Mouse (Mus musculus): ENCODE measurements around the gene Mavs. TPM values are rescaled to one million over a fixed set of nuclear protein-coding genes. Genes with fewer than 3 reads are reported as not detected.
"Not testable (repeated sequence)": the region's sequence is repeated elsewhere in the genome, so short reads cannot be mapped to it uniquely, and the experiment has no call there.

The Mavs gene
- total RNA-seq, 2 experiments from 2014 or later = 14.8 to 17.3 TPM

GRCm38 (mm10) chr2:131209969-131210792 is 23.7 kb upstream of the Mavs start:
- ATAC-seq (ENCODE audit: poor library complexity, severe bottlenecking) = peak; percentile 94

DNA sequence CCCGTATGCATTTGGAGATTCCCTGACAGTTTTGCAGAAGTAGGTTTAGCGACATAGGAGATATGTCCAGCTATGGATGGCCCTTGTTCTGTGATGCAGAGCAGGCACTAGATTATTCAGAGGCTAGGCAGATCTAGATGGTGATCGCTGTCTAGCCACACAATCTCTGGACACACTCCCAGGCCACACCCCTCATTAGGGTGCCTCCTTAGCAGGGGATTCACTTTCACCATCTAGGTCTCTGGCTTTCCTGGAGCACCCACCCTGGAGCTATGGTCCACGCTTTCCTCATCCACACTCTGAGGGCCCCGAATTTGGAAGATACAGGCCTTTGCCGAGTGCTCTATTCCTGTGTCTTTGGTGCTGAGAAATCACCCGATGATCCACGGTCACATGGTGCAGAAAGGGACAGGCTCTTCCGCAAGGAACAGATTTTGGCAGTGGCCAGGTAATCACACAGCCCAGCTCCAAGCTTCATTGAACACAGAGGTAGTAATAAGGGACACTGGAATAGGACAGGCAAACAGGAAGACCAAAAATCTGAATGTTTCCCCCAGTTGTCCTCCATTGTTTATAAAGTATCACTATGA is 22.7 kb upstream of the Mavs start:
- ATAC-seq (ENCODE audit: poor library complexity, severe bottlenecking) = peak; percentile 8

- ATAC-seq (ENCODE audit: poor library complexity, severe bottlenecking) = no peak
Observed at GRCm38 (mm10) chr2:131213773-131214172, 20.1 kb upstream of the Mavs start.

DNA sequence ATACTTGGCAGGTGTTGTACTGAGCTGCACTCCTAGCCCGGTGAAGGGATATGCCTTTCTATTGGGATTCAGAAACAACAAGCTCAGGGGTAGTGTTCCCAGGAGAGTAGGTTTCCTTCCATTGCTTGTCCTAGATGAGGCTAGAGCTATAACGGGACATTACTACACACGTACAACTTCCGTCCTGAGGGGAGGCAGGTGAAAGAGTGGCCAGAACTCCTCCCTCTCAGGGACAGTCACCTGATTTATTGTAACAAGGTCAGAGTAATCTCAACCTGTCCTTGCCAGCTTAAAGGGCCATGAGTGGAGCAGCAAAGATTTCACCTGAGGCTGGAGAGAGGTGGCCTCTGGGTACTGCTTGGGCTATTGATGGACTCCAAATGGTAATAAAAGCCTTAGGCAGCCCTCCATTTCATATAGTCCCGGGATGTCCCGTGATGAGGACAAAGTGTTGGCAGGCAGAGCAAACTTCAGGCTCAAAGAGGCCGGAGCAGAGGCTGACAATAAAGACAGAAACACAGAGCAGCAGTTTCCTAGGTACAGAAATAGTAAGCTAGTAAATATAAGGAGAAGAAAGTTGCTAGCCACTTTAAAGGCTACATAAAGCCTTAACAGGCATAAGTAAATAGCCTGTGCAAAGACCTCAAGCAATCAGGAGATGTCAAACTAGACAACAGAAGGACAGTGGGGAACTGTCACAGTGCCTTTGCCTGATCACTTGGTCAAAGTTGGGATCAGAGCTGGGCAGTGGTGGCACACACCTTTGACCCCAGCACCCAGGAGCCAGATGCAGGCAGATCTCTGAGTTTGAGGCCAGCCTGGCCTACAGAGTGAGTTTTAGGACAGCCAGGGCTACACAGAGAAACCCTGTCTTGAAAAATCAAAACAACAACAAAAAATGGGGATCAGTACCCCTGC is 17.7 kb upstream of the Mavs start:
- no peak for ATAC-seq (ENCODE audit: poor library complexity, severe bottlenecking)

DNA sequence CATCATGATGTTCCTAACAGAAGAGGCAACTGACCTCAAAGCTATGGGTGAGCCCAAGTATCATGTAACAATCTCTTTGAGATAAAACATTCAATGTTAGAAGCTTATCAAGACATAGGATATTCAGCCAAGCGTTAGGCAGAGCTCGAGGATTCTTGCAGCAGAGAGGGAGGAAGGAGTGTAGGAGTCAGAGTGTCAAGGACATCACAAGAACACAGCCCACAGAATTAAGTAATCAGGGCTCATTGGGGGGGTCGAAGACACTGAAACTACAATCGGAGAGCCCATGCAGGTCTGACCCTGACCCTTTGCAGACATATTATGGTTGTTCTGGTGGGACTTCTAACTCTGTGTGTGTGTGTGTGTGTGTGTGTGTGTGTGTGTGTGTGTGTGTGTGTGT is 13.8 kb upstream of the Mavs start:
- ATAC-seq (ENCODE audit: poor library complexity, severe bottlenecking) = no peak

- ATAC-seq (ENCODE audit: poor library complexity, severe bottlenecking) = no peak
Observed at GRCm38 (mm10) chr2:131221853-131222515, 11.9 kb upstream of the Mavs start.

- peak; percentile 27; the same call in 1 of the 2 replicates for ATAC-seq (ENCODE audit: poor library complexity, severe bottlenecking)
Observed at GRCm38 (mm10) chr2:131222562-131222961, 11.3 kb upstream of the Mavs start.

- ATAC-seq (ENCODE audit: poor library complexity, severe bottlenecking) = no peak
Observed at GRCm38 (mm10) chr2:131223569-131223968, 10.3 kb upstream of the Mavs start.

- ATAC-seq (ENCODE audit: poor library complexity, severe bottlenecking) = no peak
Observed at GRCm38 (mm10) chr2:131225178-131225577, 8.7 kb upstream of the Mavs start.

DNA sequence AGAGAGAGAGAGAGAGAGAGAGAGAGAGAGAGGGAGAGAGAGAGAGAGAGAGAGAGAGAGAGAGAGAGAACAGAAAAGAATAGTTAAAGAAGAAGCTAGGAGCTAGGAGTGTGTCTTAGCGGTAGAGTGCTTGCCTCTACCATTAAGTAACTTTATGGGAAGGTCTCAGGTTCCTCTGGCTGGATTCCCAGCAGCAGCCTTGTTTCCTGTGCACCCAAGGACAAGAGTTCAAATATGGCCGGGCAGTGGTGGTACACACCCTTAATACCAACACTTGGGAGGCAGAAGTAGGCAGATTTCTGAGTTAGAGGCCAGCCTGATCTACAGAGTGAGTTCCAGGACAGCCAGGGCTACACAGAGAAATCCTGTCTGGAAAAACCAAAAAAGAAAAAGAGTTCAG is 7.2 kb upstream of the Mavs start:
- not testable (repeated sequence) for ATAC-seq (ENCODE audit: poor library complexity, severe bottlenecking)

GRCm38 (mm10) chr2:131227243-131227642 is 6.6 kb upstream of the Mavs start:
- ATAC-seq (ENCODE audit: poor library complexity, severe bottlenecking) = no peak

DNA sequence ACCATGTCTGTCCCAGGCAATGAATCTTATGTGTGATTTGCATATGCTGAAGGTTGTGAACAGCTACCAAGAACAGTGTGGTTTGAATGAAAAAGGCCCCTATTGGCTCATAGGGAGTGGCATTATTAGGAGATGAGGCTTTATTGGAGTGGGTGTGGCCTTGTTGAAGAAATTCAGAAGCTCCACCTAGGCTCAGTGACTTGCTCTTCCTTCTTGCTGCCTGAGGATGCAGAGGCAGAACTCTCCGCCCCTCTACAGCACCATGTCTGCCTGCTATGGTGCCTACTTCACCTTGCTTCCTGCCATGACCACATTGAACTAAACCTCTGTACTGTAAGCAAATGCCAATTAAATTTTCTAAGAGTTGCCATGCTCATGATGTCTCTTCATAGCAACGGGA is 1.3 kb upstream of the Mavs start:
- ATAC-seq (ENCODE audit: poor library complexity, severe bottlenecking) = 0 out of 2 replicates have a peak, but pooled peaks have one; percentile 15

DNA sequence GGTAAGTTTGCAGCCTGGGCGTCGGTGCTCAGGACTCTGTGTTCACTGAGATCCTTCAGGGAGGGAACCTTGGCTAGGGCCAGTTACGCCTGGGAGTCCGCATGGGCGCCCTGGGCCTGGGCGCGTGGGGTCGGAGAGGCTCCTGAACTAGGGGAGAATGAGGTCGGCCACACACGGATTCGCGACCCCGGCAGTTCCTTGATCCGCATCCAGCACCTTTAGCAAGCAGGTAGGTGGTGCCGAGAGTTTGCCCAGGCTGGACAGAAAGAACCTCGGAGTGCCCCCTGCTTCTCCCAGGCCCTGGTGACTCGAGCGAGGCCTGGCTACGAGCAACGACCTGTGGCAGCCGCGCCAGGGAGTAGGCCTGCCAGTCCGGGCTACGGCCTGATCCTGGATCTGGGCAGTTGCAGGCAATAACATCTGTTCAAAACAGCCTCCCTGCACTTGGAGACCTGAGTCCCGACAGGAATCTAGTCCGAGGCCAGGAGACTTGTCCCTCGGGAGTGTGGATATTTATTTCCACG is 326 bp downstream of the Mavs start:
- peak; percentile 23 for ATAC-seq (ENCODE audit: poor library complexity, severe bottlenecking)

DNA sequence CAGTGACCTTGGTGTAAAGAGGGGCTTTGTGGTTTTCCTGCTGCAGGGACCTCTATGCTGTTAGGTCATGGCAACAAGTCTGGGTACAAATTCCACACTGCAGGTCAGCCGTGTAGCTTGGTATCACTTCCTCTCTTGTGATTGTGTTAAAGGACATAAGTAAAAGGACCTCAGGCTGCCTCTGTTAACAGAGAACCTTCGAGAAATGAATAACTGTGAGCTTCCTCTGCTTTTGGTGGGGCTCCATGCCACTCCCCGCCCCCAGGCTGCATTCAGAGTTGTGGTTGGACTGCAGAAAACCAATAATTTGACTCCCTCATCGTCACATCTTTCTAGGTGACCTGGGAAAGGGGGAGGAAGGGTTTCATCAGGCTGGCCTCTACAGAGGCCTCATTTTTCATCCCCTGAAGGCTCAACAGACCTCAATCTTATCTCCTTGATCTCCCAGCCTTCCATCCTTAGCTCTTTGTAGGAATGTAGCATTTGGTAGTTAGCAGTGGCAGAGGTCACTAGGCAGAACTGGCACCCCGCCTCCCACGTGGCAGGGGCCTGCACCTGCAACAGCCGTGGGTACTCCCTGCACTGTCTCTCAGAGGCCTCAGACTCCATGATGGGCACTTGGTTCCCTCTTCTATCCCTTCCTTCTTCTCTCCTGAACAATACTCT is 1.2 kb downstream of the Mavs start:
- ATAC-seq (ENCODE audit: poor library complexity, severe bottlenecking) = peak; percentile 16; the same call in 1 of the 2 replicates

DNA sequence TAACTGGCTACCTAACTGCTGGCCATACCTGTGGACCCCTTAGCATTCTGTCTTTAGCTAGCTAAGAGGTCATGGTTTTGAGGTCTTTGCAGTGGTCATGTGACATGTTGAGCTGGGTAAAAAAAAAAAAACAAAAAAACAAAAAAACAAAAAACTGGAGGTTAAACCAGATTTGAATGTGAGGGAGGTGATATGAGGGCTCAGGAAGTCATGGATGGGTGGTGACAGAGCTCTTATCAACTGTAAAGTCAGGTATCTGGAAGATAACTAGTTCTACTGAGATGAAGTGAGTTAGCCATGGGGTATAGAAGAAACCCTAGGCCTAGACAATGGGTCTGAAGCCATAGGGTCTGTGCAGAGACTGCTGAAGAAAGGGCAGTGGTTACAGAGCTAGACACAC is 8.3 kb downstream of the Mavs start:
- no peak for ATAC-seq (ENCODE audit: poor library complexity, severe bottlenecking)

- no peak for ATAC-seq (ENCODE audit: poor library complexity, severe bottlenecking)
Observed at GRCm38 (mm10) chr2:131242929-131243328, 9.1 kb downstream of the Mavs start.

DNA sequence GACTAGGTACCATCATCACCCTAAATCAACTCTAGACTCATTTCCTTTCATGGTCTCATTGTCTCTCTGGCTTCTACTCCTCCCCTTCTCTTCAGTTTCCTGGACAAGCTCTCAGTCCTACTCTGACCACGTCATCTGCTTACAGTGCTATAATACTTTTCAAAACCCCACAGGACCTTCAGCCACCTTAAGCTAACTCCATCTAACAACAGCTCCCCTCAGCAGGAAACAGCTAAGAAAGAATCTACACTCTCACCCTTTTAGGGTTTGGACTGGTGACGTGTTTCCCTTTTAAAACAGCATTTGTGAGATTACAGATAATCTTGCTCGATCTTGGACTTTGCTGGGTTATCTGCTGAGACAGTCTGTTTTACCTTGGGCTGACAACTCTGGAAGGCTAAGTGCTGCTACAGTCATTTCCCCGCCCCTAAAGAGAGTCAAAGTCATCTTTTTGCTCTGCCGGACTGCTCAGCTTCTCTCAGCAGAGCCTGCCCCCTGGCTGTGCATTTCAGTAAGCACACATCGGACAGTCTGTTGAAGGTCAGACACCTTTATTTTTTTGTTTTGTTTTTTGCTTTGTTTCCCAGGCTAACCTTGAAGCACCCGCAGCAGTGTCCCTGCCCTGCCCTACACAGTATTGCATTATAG is 19.9 kb downstream of the Mavs start:
- ATAC-seq (ENCODE audit: poor library complexity, severe bottlenecking) = peak; percentile 97

- peak; percentile 12; the same call in 1 of the 2 replicates for ATAC-seq (ENCODE audit: poor library complexity, severe bottlenecking)
Observed at GRCm38 (mm10) chr2:131254329-131254713, 20.5 kb downstream of the Mavs start.

DNA sequence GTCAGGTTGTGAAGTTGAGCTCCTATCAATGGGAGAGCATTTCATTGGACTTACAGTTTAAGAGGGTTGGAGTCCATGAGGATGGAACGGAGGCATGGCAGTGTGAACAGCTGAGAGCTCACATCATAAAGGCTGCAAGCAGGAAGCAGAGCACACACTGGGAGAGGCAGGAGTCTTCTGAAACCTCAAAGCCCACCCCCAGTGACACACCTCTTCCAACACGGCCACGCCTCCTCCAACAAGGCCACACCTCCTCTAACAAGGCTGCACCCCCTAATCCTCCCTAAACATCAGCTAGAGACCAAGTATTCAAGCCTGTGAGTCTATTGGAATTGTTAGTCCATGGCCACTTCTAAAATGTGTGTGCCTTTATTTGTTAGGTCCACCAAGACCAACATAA is 21.9 kb downstream of the Mavs start:
- ATAC-seq (ENCODE audit: poor library complexity, severe bottlenecking) = no peak

Data from megakaryocyte, adult 5-6 weeks (primary cell).